Mouse (Mus musculus): ENCODE measurements around the gene Csnk1g2. TPM values are rescaled to one million over a fixed set of nuclear protein-coding genes. Genes with fewer than 3 reads are reported as not detected.

The Csnk1g2 gene
- polyA plus RNA-seq, 1 experiment = 178 TPM

DNA sequence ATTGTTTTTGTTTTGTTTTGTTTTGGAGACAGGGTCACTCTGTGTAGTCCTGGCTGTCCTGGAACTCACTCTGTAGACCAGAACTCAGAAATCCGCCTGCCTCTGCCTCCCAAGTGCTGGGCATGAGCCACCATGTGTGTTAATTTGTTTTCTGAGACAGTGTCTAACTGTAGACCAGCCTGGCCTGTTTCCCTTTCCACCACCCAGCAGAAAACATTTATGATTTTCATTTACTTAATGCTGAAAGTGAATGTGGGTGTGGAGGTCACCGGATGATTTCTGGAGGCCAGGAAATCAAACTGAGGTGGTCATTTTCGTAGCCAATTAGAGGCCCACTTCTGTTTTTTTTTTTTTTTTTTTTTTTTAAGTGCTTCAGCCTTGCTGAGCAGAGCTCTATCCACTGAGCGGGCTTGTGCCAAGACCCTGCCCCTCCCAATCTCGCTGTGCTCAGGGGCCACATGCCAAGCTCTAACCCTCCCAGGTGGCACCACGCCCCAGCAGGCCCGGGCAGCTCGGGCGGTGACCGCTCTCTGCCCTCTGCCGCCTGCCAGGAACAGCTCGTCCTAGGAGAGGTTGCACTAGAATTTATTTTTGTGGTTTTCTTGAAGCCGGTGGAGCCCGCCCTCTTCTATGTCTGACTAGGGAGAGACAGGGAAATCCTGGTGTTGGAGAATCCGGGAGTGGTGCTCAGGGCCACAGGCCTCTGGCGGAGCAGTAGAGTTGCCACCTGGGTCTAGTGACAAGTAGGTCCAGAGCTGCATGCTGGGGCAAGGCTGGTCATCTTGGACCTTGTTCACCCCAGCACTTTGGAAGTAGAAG lies 41.8 kb downstream of the Csnk1g2 start:
- TF ChIP-seq MAX (IDR thresholded peaks at IDR 0.05; ENCODE audit: low read depth) = no peak
- TF ChIP-seq USF1 (IDR thresholded peaks at IDR 0.05; ENCODE audit: low read depth) = no peak
- TF ChIP-seq POLR2A (IDR thresholded peaks at IDR 0.05; ENCODE audit: insufficient read length, low read depth) = peak; percentile 58
- no peak for TF ChIP-seq CEBPB (IDR thresholded peaks at IDR 0.05; ENCODE audit: insufficient read depth, poor library complexity, severe bottlenecking)
- peak in 2 of 3 experiments; percentile 40 to 87 for TF ChIP-seq MYOG (IDR thresholded peaks at IDR 0.05; ENCODE audit: control insufficient read depth in 1 of 3, insufficient read depth in 1 of 3, insufficient read length in 2 of 3, low read depth in 2 of 3)
- no peak for TF ChIP-seq REST (IDR thresholded peaks at IDR 0.05; ENCODE audit: insufficient read depth, insufficient read length)
- no peak for TF ChIP-seq E2F4 (IDR thresholded peaks at IDR 0.05; ENCODE audit: insufficient read depth)
- TF ChIP-seq TCF3 (IDR thresholded peaks at IDR 0.05; ENCODE audit: insufficient read length, low read depth) = no peak
- no peak for TF ChIP-seq SRF (IDR thresholded peaks at IDR 0.05; ENCODE audit: control insufficient read depth, insufficient read length, low read depth)
- TF ChIP-seq MYOD1 (IDR thresholded peaks at IDR 0.05; ENCODE audit: control insufficient read depth in 1 of 3, insufficient read length in 2 of 3, low read depth in 2 of 3) = peak in 1 of 3 experiments; percentile 72
- peak; percentile 90 for TF ChIP-seq POLR2AphosphoS2 (IDR thresholded peaks at IDR 0.05; ENCODE audit: insufficient read length, low read depth)
- TF ChIP-seq TCF12 (IDR thresholded peaks at IDR 0.05; ENCODE audit: insufficient read depth, poor library complexity, severe bottlenecking) = peak; percentile 1
- Histone ChIP-seq H3K4me3 (no peak overlapping the region), H3K36me3 (ENCODE audit: control insufficient read depth, insufficient read depth) (no peaks in the 10 kb centered on the region)

DNA sequence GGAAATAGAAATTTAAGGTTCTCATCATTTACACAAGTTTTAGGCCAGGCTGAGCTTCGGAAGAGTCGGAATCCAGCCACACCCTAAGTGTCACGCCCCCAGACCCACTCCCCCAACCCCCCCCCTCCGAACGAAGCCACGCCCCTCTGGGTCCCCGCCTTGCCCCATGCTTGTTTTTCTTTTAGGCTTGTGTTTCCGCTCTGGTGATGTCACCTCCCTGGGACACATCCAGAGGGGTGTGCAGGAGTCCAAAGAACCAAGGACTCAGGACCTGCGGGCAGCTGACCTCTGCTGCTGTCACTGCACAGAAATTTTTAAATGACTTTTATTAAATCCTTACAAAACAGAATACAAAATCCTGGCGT lies 42.4 kb downstream of the Csnk1g2 start:
- Histone ChIP-seq H3K79me2 (ENCODE audit: control insufficient read depth, insufficient read depth) (no peaks in the 10 kb centered on the region), H3K4me3 (no peak overlapping the region), H3K27me3 (ENCODE audit: control insufficient read depth, insufficient read depth, insufficient read length) (no peaks in the 10 kb centered on the region), H3ac (ENCODE audit: control insufficient read depth, insufficient read length) (no peak overlapping the region), H3K36me3 (ENCODE audit: control insufficient read depth, insufficient read depth) (no peaks in the 10 kb centered on the region), H3K4me2 (ENCODE audit: low read depth) (peak overlapping the region; percentile 68)
- no peak for TF ChIP-seq MYOD1 (IDR thresholded peaks at IDR 0.05; ENCODE audit: control insufficient read depth in 1 of 3, insufficient read length in 2 of 3, low read depth in 2 of 3)
- no peak for TF ChIP-seq TCF12 (IDR thresholded peaks at IDR 0.05; ENCODE audit: insufficient read depth, poor library complexity, severe bottlenecking)
- TF ChIP-seq CEBPB (IDR thresholded peaks at IDR 0.05; ENCODE audit: insufficient read depth, poor library complexity, severe bottlenecking) = no peak
- TF ChIP-seq MYOG (IDR thresholded peaks at IDR 0.05; ENCODE audit: control insufficient read depth in 1 of 3, insufficient read depth in 1 of 3, insufficient read length in 2 of 3, low read depth in 2 of 3) = no peak
- TF ChIP-seq POLR2A (IDR thresholded peaks at IDR 0.05; ENCODE audit: insufficient read length, low read depth) = no peak
- TF ChIP-seq E2F4 (IDR thresholded peaks at IDR 0.05; ENCODE audit: insufficient read depth) = no peak
- no peak for TF ChIP-seq POLR2AphosphoS2 (IDR thresholded peaks at IDR 0.05; ENCODE audit: insufficient read length, low read depth)
- TF ChIP-seq SRF (IDR thresholded peaks at IDR 0.05; ENCODE audit: control insufficient read depth, insufficient read length, low read depth) = no peak
- no peak for TF ChIP-seq TCF3 (IDR thresholded peaks at IDR 0.05; ENCODE audit: insufficient read length, low read depth)
- TF ChIP-seq USF1 (IDR thresholded peaks at IDR 0.05; ENCODE audit: low read depth) = no peak
- TF ChIP-seq REST (IDR thresholded peaks at IDR 0.05; ENCODE audit: insufficient read depth, insufficient read length) = no peak

More for the DNA sequence above, 41.8 kb downstream of the Csnk1g2 start:
- Histone ChIP-seq H3K79me2 (ENCODE audit: control insufficient read depth, insufficient read depth) (no peaks in the 10 kb centered on the region), H3K27me3 (ENCODE audit: control insufficient read depth, insufficient read depth, insufficient read length) (no peaks in the 10 kb centered on the region), H3K4me2 (ENCODE audit: low read depth) (peak overlapping the region; percentile 68), H3ac (ENCODE audit: control insufficient read depth, insufficient read length) (no peak overlapping the region)

DNA sequence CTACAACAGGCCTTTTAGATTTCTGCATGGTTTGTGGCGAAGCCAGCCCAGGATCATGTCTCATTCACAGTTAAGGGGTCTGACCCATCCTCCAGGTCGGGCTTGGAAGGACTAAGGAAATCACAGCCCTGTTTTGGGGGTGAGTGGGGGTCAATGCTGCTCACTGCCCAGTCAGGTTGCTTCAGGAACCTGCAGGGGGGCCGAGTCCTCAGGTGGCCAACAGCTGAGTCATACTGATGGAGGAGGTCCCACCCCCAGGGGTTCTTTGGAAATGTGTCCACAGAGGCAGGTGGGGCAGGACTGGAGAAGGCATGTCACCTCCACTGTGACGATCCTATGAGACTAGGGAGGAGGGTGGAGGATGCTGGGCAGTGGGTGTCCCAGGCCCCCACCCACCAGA lies 42.8 kb downstream of the Csnk1g2 start:
- no peak overlapping the region for H3ac ChIP-seq (ENCODE audit: control insufficient read depth, insufficient read length)
- H3K36me3 ChIP-seq (ENCODE audit: control insufficient read depth, insufficient read depth) = peaks cover 3% of the 10 kb centered on the region
- H3K4me2 ChIP-seq (ENCODE audit: low read depth) = peak overlapping the region; percentile 68
- TF ChIP-seq POLR2AphosphoS2 (IDR thresholded peaks at IDR 0.05; ENCODE audit: insufficient read length, low read depth) (no peak), MYOD1 (IDR thresholded peaks at IDR 0.05; ENCODE audit: control insufficient read depth in 1 of 3, insufficient read length in 2 of 3, low read depth in 2 of 3) (no peak), POLR2A (IDR thresholded peaks at IDR 0.05; ENCODE audit: insufficient read length, low read depth) (no peak), E2F4 (IDR thresholded peaks at IDR 0.05; ENCODE audit: insufficient read depth) (no peak), TCF12 (IDR thresholded peaks at IDR 0.05; ENCODE audit: insufficient read depth, poor library complexity, severe bottlenecking) (no peak), MAX (IDR thresholded peaks at IDR 0.05; ENCODE audit: low read depth) (no peak), CEBPB (IDR thresholded peaks at IDR 0.05; ENCODE audit: insufficient read depth, poor library complexity, severe bottlenecking) (no peak), TCF3 (IDR thresholded peaks at IDR 0.05; ENCODE audit: insufficient read length, low read depth) (no peak), MYOG (IDR thresholded peaks at IDR 0.05; ENCODE audit: control insufficient read depth in 1 of 3, insufficient read depth in 1 of 3, insufficient read length in 2 of 3, low read depth in 2 of 3) (no peak), SRF (IDR thresholded peaks at IDR 0.05; ENCODE audit: control insufficient read depth, insufficient read length, low read depth) (no peak), REST (IDR thresholded peaks at IDR 0.05; ENCODE audit: insufficient read depth, insufficient read length) (no peak), USF1 (IDR thresholded peaks at IDR 0.05; ENCODE audit: low read depth) (no peak)
- no peaks in the 10 kb centered on the region for H3K79me2 ChIP-seq (ENCODE audit: control insufficient read depth, insufficient read depth)
- H3K4me3 ChIP-seq = no peak overlapping the region
- H3K27me3 ChIP-seq (ENCODE audit: control insufficient read depth, insufficient read depth, insufficient read length) = no peaks in the 10 kb centered on the region

DNA sequence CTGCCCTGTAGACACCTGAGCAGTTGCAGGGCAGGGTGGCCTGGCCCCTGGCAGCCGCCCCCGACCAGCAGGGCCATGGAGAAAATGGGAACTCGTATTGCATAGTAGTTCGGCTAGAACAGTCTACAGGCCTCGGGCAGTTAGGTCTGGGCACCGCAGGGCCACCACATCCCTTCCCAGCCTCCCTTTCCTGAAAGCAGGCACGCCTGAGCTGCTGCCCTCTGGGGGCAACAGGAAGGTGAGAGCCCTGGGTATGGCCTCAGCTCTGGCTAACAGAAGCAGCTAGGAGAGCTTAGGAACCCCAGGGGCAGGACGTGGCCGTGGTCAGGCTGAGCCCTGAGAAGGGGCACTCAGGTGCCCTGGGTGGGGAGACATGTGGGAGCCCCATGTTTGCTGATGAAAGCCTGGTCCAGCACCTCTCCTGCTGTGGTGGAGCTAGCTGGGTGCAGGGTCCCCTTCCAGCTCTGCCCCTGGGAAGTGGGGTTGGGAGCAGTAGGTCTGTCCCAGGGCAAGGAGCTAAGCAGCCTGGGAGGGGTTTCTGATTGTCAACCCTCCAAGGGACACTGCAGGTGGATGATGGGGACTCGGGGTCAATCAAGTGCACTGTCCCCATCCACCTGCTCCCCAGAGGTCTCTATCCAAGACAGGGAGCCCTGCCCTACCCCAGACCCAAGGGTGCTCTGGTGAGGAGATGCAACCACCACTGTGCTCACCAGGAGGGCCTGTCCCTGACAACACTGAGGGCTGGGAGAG lies 43.5 kb downstream of the Csnk1g2 start:
- TF ChIP-seq POLR2A (IDR thresholded peaks at IDR 0.05; ENCODE audit: insufficient read length, low read depth) (no peak), MAX (IDR thresholded peaks at IDR 0.05; ENCODE audit: low read depth) (no peak)
- no peak overlapping the region for H3ac ChIP-seq (ENCODE audit: control insufficient read depth, insufficient read length)
- peaks cover 10% of the 10 kb centered on the region for H3K36me3 ChIP-seq (ENCODE audit: control insufficient read depth, insufficient read depth)
- no peaks in the 10 kb centered on the region for H3K79me2 ChIP-seq (ENCODE audit: control insufficient read depth, insufficient read depth)
- H3K4me2 ChIP-seq (ENCODE audit: low read depth) = peak overlapping the region; percentile 68
- H3K27me3 ChIP-seq (ENCODE audit: control insufficient read depth, insufficient read depth, insufficient read length) = no peaks in the 10 kb centered on the region
- no peak overlapping the region for H3K4me3 ChIP-seq

Data from myocyte (in vitro differentiated cells).